Mouse (Mus musculus): ENCODE measurements around the gene Tmem230.

DNA sequence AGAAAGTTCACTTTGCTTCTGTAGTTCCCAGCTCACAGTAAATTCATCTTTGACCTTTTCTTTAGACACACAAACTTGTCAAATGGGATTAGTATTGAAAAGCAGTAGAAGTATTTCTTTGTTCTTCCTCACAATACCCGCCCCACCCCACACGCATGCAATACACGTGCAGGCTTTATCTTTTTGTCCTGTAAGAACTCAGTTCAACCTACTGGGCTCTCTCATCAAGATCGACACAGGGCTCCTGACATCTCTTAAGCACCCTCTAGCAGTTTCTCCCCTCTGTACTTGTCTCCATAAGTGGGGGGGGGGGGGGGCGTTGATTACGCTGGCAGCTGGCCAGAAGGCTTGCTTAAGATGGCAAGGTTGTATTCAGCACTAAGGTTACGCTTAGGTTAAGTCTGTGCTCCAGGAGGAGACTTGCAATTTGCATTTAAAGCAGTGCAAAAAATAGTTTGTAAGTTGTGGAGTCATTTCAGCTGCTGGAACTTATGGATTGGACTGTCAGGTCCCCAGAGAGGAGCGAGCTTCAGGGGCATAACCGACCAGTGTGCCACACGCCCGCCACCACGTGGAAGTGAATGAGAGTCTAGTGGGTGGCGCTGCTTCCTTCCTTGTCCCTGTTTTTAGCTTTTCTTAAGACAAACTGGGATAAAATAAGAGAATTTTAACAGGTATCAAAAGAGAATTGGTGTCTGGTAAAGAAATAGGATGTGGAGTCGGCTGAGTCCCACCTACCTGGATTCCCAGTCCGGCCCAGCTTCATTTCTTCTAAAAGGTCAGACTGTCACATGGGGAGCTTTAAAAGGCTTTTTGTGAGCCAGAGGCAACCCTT is 35.8 kb upstream of the Tmem230 start:
- TF ChIP-seq CTCF (IDR thresholded peaks at IDR 0.05; ENCODE audit: low read depth) (no peak), EP300 (IDR thresholded peaks at IDR 0.05; ENCODE audit: low read depth) (no peak)

Measured in heart, postnatal 0 days (tissue).